Mouse (Mus musculus): ENCODE results near the gene Gm36210.

Gene Gm36210

GRCm38 (mm10) chr7:4850621-4851314, 55.5 kb downstream of the Gm36210 start:
- CTCF ChIA-PET = no interaction called here

- CTCF ChIA-PET = no interaction called here
Observed at GRCm38 (mm10) chr7:4849372-4849771, 56.9 kb downstream of the Gm36210 start.
